Mouse (Mus musculus): ENCODE measurements around the gene Neurl1b.

- TF ChIP-seq CTCF (IDR thresholded peaks at IDR 0.05; ENCODE audit: extremely low read depth, insufficient read length, insufficient replicate concordance, low read depth, low read length) (no peak), POLR2A (IDR thresholded peaks at IDR 0.05; ENCODE audit: low read depth, low read length) (no peak)
Measured at GRCm38 (mm10) chr17:26476871-26477270, 62.2 kb downstream of the Neurl1b start.

Data from small intestine, adult 2 months (tissue).